Mouse (Mus musculus) lung, adult 2 months (tissue): Measurements from ENCODE around the gene Lrrc27.

Experiments used
- CTCF ChIP-seq: fragments of 200-500 bp; IDR thresholded peaks from 2 replicates; pipeline ENCODE4 v1.5.1; 2011; ENCODE audit warnings: mild to moderate bottlenecking, low read length, control low read depth; ENCODE audit not compliant: insufficient read depth
- POLR2A ChIP-seq: fragments of 200-500 bp; IDR thresholded peaks from 2 replicates; pipeline ENCODE4 v1.6.1; 2011; ENCODE audit warnings: low read depth, mild to moderate bottlenecking, control low read depth, low read length, borderline replicate concordance; ENCODE audit errors: extremely low read depth

GRCm38 (mm10) chr7:139188634-139189207 is 24.1 kb upstream of the Lrrc27 start:
- TF ChIP-seq CTCF (no peak), POLR2A (no peak)
